Comparison of ENCODE assay signal across 32 mouse cellular contexts in the genomic region with DNA sequence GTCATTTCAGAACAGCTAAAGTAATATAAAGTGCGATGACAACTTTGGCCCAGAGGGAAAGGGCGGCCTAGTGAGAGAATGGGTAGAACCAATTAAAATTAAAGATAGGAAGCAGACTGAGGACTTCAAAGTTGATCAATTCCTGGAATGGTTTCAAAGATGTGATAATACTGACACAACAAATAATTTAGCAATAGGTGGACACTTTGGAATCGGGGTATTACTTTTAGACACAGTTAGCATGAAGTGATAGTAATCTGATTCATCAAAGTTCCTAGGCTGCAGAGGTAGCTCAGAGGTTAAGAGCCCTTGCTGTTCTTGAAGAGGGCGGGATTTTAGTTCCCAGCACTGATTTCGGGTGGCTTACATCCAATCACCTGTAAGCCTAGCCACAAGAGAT. TPM values are rescaled to one million over a fixed set of nuclear protein-coding genes. Genes with fewer than 3 reads are reported as not detected.
"Had no signal": no experiment of that assay in that cellular context is flagged by ENCODE, and none has a peak within 500 bp of the region (broad histone marks: within the 10 kb centered on the region; RNA-seq: fewer than 3 reads in every experiment).

No protein-coding gene starts in this region.

- H3K9me3 ChIP-seq: limb, embryonic 10.5 days; limb, embryonic 12.5 days; limb, embryonic 13.5 days; limb, embryonic 15.5 days; liver, embryonic 13.5 days; liver, embryonic 15.5 days; lung, embryonic 15.5 days; megakaryocyte, embryonic 14.5 days; midbrain, embryonic 10.5 days; midbrain, embryonic 12.5 days; midbrain, embryonic 13.5 days; midbrain, embryonic 15.5 days; neural tube, embryonic 12.5 days had no signal

- H3K4me2 ChIP-seq: limb, embryonic 12.5 days; limb, embryonic 13.5 days; limb, embryonic 15.5 days; liver, embryonic 11.5 days; liver, embryonic 13.5 days; liver, embryonic 15.5 days; lung, embryonic 14.5 days; lung, embryonic 15.5 days; midbrain, embryonic 11.5 days; midbrain, embryonic 12.5 days; midbrain, embryonic 13.5 days; midbrain, embryonic 15.5 days; neural tube, embryonic 12.5 days had no signal

- DNase-seq: left cerebral cortex, postnatal 4 days; liver, embryonic 13.5 days; lung, adult 2 months; lung, embryonic 14.5 days; lung, postnatal 10 days; lung, postnatal 14 days; lung, postnatal 36 days; lung, postnatal 4 days; midbrain, embryonic 14.5 days had no signal

- H3K27ac ChIP-seq: left cerebral cortex, adult 2 months; limb, embryonic 10.5 days; limb, embryonic 12.5 days; limb, embryonic 13.5 days; limb, embryonic 15.5 days; liver, embryonic 13.5 days; liver, embryonic 14.5 days; liver, embryonic 15.5 days; lung, embryonic 15.5 days; macrophage; midbrain, embryonic 10.5 days; midbrain, embryonic 12.5 days; midbrain, embryonic 13.5 days; midbrain, embryonic 15.5 days; neural tube, embryonic 12.5 days had no signal

- H3K4me1 ChIP-seq: limb, embryonic 10.5 days; limb, embryonic 12.5 days; limb, embryonic 13.5 days; limb, embryonic 15.5 days; liver, embryonic 13.5 days; liver, embryonic 15.5 days; lung, embryonic 15.5 days; midbrain, embryonic 10.5 days; midbrain, embryonic 12.5 days; midbrain, embryonic 13.5 days; midbrain, embryonic 15.5 days; neural tube, embryonic 12.5 days had no signal

- H3K9ac ChIP-seq: limb, embryonic 12.5 days; limb, embryonic 13.5 days; limb, embryonic 15.5 days; liver, embryonic 13.5 days; liver, embryonic 14.5 days; liver, embryonic 15.5 days; lung, embryonic 14.5 days; lung, embryonic 15.5 days; midbrain, embryonic 12.5 days; midbrain, embryonic 13.5 days; midbrain, embryonic 15.5 days; neural tube, embryonic 12.5 days had no signal

- H3K4me3 ChIP-seq: left cerebral cortex, adult 2 months; limb, embryonic 10.5 days; limb, embryonic 12.5 days; limb, embryonic 13.5 days; limb, embryonic 15.5 days; liver, embryonic 13.5 days; liver, embryonic 15.5 days; lung, embryonic 15.5 days; megakaryocyte, embryonic 14.5 days; midbrain, embryonic 10.5 days; midbrain, embryonic 12.5 days; midbrain, embryonic 13.5 days; midbrain, embryonic 15.5 days; myocyte; neural tube, embryonic 12.5 days had no signal

- H3K27me3 ChIP-seq: limb, embryonic 15.5 days; liver, embryonic 13.5 days; liver, embryonic 15.5 days; lung, embryonic 15.5 days; midbrain, embryonic 13.5 days; midbrain, embryonic 15.5 days; neural tube, embryonic 12.5 days had no signal

- ATAC-seq: midbrain, embryonic 13.5 days; midbrain, embryonic 15.5 days; midbrain, embryonic 16.5 days had no signal

- H3K36me3 ChIP-seq: limb, embryonic 12.5 days; limb, embryonic 13.5 days; limb, embryonic 15.5 days; lung, embryonic 15.5 days; midbrain, embryonic 12.5 days; midbrain, embryonic 15.5 days; neural tube, embryonic 12.5 days had no signal

RNA-seq across cellular contexts. Expression of gene Kcne1l, which starts 29.4 kb away (rescaled TPM):
- total RNA-seq: megakaryocyte progenitor cell, adult 5-6 weeks; megakaryocyte, adult 5-6 weeks; megakaryocyte-erythroid progenitor cell, adult 5-6 weeks; monocyte, adult 5-6 weeks had no signal
- polyA plus RNA-seq: macrophage had no signal
